Mouse (Mus musculus) CD4-positive, CD25-positive, alpha-beta regulatory T cell, adult 2 months (primary cell): ENCODE results near the gene Tbx18.
A peak's percentile ranks its signal among the peaks of the same experiment; 100 is the strongest.

ENCODE experiments used
- DNase-seq: peaks from one replicate; pipeline ENCODE4 v3.0.0-alpha.2; 2012; ENCODE audit warnings: low read depth, low spot score

Tbx18 gene

GRCm38 (mm10) chr9:87710360-87710759 lies 20.7 kb downstream of the Tbx18 start:
- DNase-seq: no peak

DNA sequence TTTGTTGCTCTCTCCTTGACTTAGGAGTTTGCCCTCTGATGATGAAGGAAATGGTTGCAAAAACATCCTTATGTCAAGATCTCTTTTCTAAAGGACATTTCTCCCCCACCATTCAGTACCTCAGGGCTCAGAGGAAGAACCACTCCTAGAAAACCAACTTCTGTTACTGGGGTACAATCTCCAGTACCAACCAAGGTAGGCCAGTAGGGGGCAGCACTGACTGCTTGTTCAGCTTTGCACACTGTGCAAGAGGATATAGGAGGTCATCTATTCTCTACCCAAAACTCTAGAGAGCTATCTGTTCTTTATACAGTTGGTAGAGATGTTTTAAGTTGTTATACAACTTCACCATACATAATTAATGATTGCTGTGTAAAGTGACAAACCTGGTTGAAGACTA lies 22.9 kb downstream of the Tbx18 start:
- peak; percentile 16 for DNase-seq

DNA sequence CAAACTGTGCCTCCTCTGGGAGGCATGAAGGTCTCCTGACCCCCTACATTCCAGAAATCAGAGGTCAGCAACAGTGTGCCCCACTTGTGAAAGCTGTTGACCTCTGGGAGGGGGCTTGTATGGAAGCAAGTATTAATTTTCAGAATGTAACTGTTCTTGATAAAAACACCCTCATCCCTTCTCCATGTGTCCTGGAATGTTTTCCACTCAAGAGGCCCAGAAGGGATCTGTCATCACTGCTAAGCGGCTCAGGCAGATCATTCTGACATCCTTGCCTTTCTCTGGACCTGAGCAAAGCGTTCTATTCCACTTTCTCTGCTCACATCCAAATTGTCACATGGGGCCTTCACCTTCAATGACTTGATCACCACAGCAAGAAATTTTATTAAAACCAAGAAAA lies 28.8 kb downstream of the Tbx18 start:
- DNase-seq: no peak

DNA sequence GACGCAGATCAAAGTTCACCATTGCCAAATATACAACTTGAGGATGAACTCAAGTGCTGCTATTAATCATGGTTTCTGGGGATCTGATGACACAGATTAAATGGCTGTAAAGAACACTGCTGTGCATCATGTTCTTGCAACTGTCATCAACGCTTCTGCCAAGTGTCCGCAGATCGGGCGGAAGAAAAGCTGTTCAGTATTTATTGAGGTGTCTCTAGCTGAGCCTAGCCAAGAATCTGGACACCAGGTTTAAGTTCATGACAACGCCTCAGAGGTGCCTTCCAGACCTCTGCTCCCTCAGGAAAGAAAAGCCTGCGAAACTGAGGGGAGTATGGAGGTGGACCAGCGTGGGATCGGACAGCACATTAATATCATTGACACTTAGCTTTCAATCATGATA lies 44.1 kb downstream of the Tbx18 start:
- DNase-seq: no peak

DNA sequence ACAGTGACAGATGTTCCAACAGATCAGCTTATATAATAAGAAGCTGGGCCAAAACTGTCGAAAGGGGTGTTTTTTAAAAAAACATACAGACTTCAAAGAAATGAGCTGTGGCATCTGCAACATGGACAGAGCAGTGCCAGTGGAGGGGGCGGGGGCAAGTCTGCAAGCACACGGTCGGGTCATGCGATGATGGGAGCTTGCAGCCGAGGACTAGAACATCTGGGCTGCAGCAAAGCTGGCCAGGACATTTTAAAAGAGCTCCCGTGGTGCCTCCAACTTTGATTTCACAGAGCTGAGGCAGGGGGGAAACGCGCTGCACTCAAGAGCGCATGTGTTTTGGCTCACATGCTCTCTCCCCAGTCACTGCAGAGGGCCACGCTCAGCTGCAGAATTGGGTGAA lies 48.8 kb downstream of the Tbx18 start:
- DNase-seq: no peak
